Comparison of ENCODE assay signal across 32 mouse cellular contexts in genomic region chr2:25682426-25682825, GRCm38 (mm10). TPM values are rescaled to one million over a fixed set of nuclear protein-coding genes. Genes with fewer than 3 reads are reported as not detected.
"Had no signal": no experiment of that assay in that cellular context is flagged by ENCODE, and none has a peak within 500 bp of the region (broad histone marks: within the 10 kb centered on the region; RNA-seq: fewer than 3 reads in every experiment).

Gene Lcn10 (plus strand): TSS chr2:25682726.

- ATAC-seq: forebrain, embryonic 13.5 days; forebrain, embryonic 15.5 days; forebrain, embryonic 16.5 days; forebrain, postnatal 0 days had no signal

- H3K27me3 ChIP-seq: embryonic facial prominence, embryonic 12.5 days; embryonic facial prominence, embryonic 15.5 days; forebrain, embryonic 12.5 days; forebrain, embryonic 15.5 days had no signal

- H3K9ac ChIP-seq: embryonic facial prominence, embryonic 12.5 days; embryonic facial prominence, embryonic 13.5 days; embryonic facial prominence, embryonic 15.5 days; forebrain, embryonic 12.5 days; forebrain, embryonic 13.5 days; forebrain, embryonic 15.5 days; forebrain, postnatal 0 days had no signal

- H3K36me3 ChIP-seq: embryonic facial prominence, embryonic 10.5 days; embryonic facial prominence, embryonic 12.5 days; embryonic facial prominence, embryonic 13.5 days; embryonic facial prominence, embryonic 15.5 days; forebrain, embryonic 10.5 days; forebrain, embryonic 12.5 days; forebrain, embryonic 15.5 days had no signal

- H3K9me3 ChIP-seq: embryonic facial prominence, embryonic 10.5 days; embryonic facial prominence, embryonic 12.5 days; embryonic facial prominence, embryonic 13.5 days; embryonic facial prominence, embryonic 15.5 days; forebrain, embryonic 10.5 days; forebrain, embryonic 12.5 days; forebrain, embryonic 13.5 days; forebrain, embryonic 15.5 days had no signal

- H3K4me3 ChIP-seq: embryonic facial prominence, embryonic 10.5 days; embryonic facial prominence, embryonic 12.5 days; embryonic facial prominence, embryonic 13.5 days; embryonic facial prominence, embryonic 15.5 days; erythroblast, embryonic 14.5 days; forebrain, embryonic 10.5 days; forebrain, embryonic 12.5 days; forebrain, embryonic 13.5 days; forebrain, embryonic 15.5 days; gastrocnemius, adult 2 months; heart, adult 2 months had no signal

- DNase-seq: cerebellum, adult 2 months; cerebellum, adult 8-10 months; cerebellum, adult 9-10 months; cerebellum, adult 9-11 months; cerebellum, postnatal 10 days; cerebellum, postnatal 14 days; cerebellum, postnatal 25 days; cerebellum, postnatal 36 days; embryo, embryonic 11 days; forebrain, postnatal 0 days; gastrocnemius, adult 2 months; gastrocnemius, postnatal 10 days; gastrocnemius, postnatal 14 days; gastrocnemius, postnatal 25 days; gastrocnemius, postnatal 36 days; heart, adult 18-20 months; heart, adult 2 months had no signal

- H3K4me1 ChIP-seq: embryonic facial prominence, embryonic 10.5 days; embryonic facial prominence, embryonic 12.5 days; embryonic facial prominence, embryonic 15.5 days; forebrain, embryonic 10.5 days; forebrain, embryonic 12.5 days; forebrain, embryonic 13.5 days; forebrain, embryonic 15.5 days had no signal

- H3K4me2 ChIP-seq: embryonic facial prominence, embryonic 12.5 days; embryonic facial prominence, embryonic 13.5 days; embryonic facial prominence, embryonic 15.5 days; forebrain, embryonic 12.5 days; forebrain, embryonic 13.5 days; forebrain, embryonic 15.5 days; heart, embryonic 11.5 days had no signal

- H3K27ac ChIP-seq: embryonic facial prominence, embryonic 10.5 days; embryonic facial prominence, embryonic 12.5 days; embryonic facial prominence, embryonic 13.5 days; embryonic facial prominence, embryonic 15.5 days; forebrain, embryonic 10.5 days; forebrain, embryonic 12.5 days; forebrain, embryonic 13.5 days; forebrain, embryonic 15.5 days; gastrocnemius, adult 2 months; heart, adult 2 months had no signal

RNA-seq across cellular contexts. Expression of gene Lcn10, which starts in this region (rescaled TPM):
- polyA plus RNA-seq: cerebellum, adult 2 months; cortical plate, adult 2 months; embryonic facial prominence, embryonic 10.5 days; embryonic facial prominence, embryonic 11.5 days; embryonic facial prominence, embryonic 12.5 days; embryonic facial prominence, embryonic 13.5 days; embryonic facial prominence, embryonic 14.5 days; embryonic facial prominence, embryonic 15.5 days; erythroblast, embryonic 14.5 days; forebrain, embryonic 10.5 days; forebrain, embryonic 12.5 days; forebrain, embryonic 13.5 days; forebrain, embryonic 15.5 days; forebrain, embryonic 16.5 days; forebrain, postnatal 0 days; frontal cortex, adult 2 months; heart, adult 2 months; heart, embryonic 11.5 days had no signal
